Mouse (Mus musculus) heart, embryonic 11.5 days (tissue): ENCODE measurements around the gene Zbtb34. TPM values are rescaled to one million over a fixed set of nuclear protein-coding genes. Genes with fewer than 3 reads are reported as not detected.

Source experiments
- ATAC-seq: fragments of 200-750 bp; cut with Nextera tagmentation; replicated peaks from 2 replicates; pipeline ENCODE4 v1.8.0; 2017; ENCODE audit warnings: moderate library complexity; ENCODE audit not compliant: insufficient number of reproducible peaks, low FRiP score, low TSS enrichment
- H3K27ac ChIP-seq: fragments of 300-500 bp; sonication (generic); 2 replicates; pipeline ENCODE4 v1.5.1; 2014; ENCODE audit warnings: mild to moderate bottlenecking, low read depth, low read length
- H3K27me3 ChIP-seq: fragments of 300-500 bp; sonication (generic); 2 replicates; pipeline ENCODE4 v1.6.1; 2014; ENCODE audit warnings: mild to moderate bottlenecking, low read length, mixed read lengths; ENCODE audit not compliant: control insufficient read depth, insufficient read depth
- H3K36me3 ChIP-seq: fragments of 300-500 bp; sonication (generic); 2 replicates; pipeline ENCODE4 v1.6.1; 2014; ENCODE audit warnings: mild to moderate bottlenecking, low read length, moderate library complexity, mixed read lengths; ENCODE audit not compliant: control insufficient read depth, insufficient read depth
- H3K4me1 ChIP-seq: fragments of 300-500 bp; sonication (generic); 2 replicates; pipeline ENCODE4 v1.6.1; 2014; ENCODE audit warnings: low read length; ENCODE audit not compliant: control insufficient read depth, insufficient read depth
- H3K4me2 ChIP-seq: fragments of 300-500 bp; sonication (generic); 2 replicates; pipeline ENCODE4 v1.6.1; 2014; ENCODE audit warnings: mild to moderate bottlenecking, moderate library complexity
- H3K4me3 ChIP-seq: fragments of 300-500 bp; sonication (generic); 2 replicates; pipeline ENCODE4 v1.5.1; 2014; ENCODE audit warnings: low read depth, low read length
- H3K9ac ChIP-seq: fragments of 300-500 bp; sonication (generic); 2 replicates; pipeline ENCODE4 v1.6.1; 2014; ENCODE audit warnings: mild to moderate bottlenecking, low read depth, low read length, moderate library complexity
- H3K9me3 ChIP-seq: fragments of 300-500 bp; sonication (generic); replicated peaks from 2 replicates; pipeline ENCODE4 v1.6.1; 2016; ENCODE audit warnings: low read length; ENCODE audit not compliant: control insufficient read depth
- WGBS: fragments of 180-500 bp; shearing (Covaris S2); extraction: QIAGEN DNeasy Blood & Tissue Kit; methylation state at CpG from one replicate; pipeline ENCODE4 v1.1.7; 2014; ENCODE audit not compliant: insufficient replicate concordance; 5-methylcytosine and 5-hydroxymethylcytosine counted together
- polyA plus RNA-seq: library from polyadenylated mRNA; unstranded; fragments of >200 nt; fragmentation: Nextera tagmentation; extraction: Ambion mirVana; gene quantifications from 2 replicates; pipeline ENCODE4 v1.2.1, GENCODE M21; 2014

Zbtb34 gene
- polyA plus RNA-seq, 1 experiment from 2014 or later: 4.2 TPM

DNA sequence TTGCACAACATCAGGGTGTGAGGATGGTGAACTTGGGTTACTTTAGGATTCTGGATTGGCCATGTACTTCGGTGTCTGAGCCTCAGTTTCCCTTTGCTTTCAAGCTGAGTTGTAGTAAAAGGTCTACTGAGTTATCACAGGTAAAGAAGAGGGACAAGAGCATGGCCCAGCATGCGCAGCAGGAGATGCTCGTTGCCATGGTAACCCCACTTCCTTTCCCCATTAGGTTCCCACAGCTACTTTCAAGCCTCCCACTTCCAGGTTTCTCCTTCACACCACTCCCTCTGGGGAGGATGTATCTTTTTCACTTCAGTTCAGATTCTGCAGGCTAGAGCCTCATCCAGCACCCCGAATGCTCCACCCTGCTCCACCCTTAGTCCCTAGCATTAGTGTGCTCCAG is 9.8 kb upstream of the Zbtb34 start:
- no peak for ATAC-seq
- WGBS: 33% methylated on average over 4 of the region's 4 CpGs

DNA sequence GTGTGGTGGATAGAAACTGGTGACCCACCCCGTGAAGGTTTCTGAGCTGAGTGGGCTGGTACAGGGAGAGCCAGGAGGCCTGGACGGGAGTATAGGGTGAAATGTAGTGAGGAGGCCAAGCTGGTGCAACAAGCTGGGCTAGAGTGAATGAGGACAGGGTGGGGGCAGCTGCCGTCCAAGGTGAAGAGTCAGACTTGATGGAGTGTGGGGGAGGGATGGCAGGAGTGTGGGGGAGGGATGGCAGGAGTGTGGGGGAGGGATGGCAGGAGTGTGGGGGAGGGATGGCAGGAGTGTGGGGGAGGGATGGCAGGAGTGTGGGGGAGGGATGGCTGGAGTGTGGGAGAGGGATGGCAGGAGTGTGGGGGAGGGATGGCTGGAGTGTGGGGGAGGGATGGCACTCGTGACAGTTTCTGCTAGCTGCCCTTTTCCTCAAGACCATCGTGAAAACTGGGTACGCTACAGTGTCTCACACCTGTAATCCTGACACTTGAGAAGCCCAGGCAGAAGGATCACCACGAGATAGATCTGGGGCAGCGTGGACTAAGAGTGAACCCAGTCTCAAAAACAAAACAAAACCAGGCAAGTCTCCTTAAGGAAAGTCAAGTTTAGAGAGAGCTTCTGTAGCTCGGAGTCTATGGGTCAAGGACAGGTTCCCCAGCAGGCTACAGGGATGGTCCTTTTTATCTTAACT is 9.0 kb upstream of the Zbtb34 start:
- H3K4me2 ChIP-seq: no peak overlapping the region
- no peak overlapping the region; the same call in 1 of the 2 replicates for H3K9ac ChIP-seq
- no peaks in the 10 kb centered on the region for H3K36me3 ChIP-seq
- no peak for ATAC-seq
- WGBS: 17% methylated on average over 9 of the region's 9 CpGs
- H3K9me3 ChIP-seq: no peaks in the 10 kb centered on the region
- no peaks in the 10 kb centered on the region for H3K27me3 ChIP-seq
- peaks cover 20% of the 10 kb centered on the region for H3K4me1 ChIP-seq
- no peak overlapping the region for H3K27ac ChIP-seq
- no peak overlapping the region for H3K4me3 ChIP-seq

More for the DNA sequence above, 9.8 kb upstream of the Zbtb34 start:
- Histone ChIP-seq H3K9me3 (no peaks in the 10 kb centered on the region), H3K4me3 (no peak overlapping the region), H3K27me3 (no peaks in the 10 kb centered on the region), H3K27ac (no peak overlapping the region), H3K4me1 (peaks cover 18% of the 10 kb centered on the region), H3K4me2 (no peak overlapping the region), H3K9ac (no peak overlapping the region), H3K36me3 (no peaks in the 10 kb centered on the region)

DNA sequence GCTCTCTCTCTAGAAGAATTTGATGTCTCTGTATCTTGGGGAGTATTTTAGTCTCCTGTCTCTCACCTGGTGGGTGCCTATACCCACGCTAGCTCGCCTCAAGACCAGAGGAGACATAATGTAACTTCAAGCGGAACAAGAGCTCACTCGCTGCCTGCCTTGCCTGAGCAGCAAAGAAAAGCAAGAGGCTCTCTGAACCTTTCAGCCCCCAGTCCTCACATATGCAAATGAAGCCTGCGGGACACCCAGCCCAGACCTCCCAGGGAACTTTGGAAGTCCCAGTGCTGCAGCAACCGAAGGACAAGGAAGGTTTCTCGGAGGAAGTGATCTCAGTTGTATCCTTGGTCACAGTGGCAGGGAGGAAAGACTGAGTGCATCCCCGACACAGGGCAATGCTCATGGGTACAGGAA is 8.4 kb upstream of the Zbtb34 start:
- no peak overlapping the region for H3K4me3 ChIP-seq
- no peaks in the 10 kb centered on the region for H3K27me3 ChIP-seq
- no peaks in the 10 kb centered on the region for H3K9me3 ChIP-seq
- no peak overlapping the region; the same call in 1 of the 2 replicates for H3K9ac ChIP-seq
- no peak overlapping the region for H3K27ac ChIP-seq
- 27% methylated on average over 8 of the region's 8 CpGs for WGBS
- no peak overlapping the region for H3K4me2 ChIP-seq
- H3K36me3 ChIP-seq: no peaks in the 10 kb centered on the region
- peaks cover 20% of the 10 kb centered on the region for H3K4me1 ChIP-seq
- ATAC-seq: no peak

DNA sequence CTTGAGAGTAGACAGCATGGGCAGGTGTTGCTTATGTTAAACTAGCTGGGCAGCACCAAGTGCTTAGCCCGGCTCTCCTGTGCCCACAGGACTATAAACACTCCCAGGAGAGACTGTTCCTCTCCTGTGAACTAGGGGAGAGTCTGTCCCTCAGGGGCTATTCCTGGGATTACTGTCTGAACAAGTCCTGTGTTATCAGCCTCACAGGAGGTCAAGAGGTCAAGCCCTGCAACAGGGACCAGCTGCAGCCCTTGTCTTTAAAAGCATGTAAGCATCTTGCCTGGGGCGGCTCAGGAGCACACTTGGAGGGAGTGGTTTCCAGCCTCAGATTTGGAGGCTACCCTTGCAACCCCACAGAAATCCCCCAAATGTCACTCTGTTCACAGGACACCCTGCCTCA is 7.3 kb upstream of the Zbtb34 start:
- Histone ChIP-seq H3K9ac (no peak overlapping the region), H3K4me3 (no peak overlapping the region), H3K27ac (no peak overlapping the region), H3K4me1 (peaks cover 20% of the 10 kb centered on the region), H3K9me3 (no peaks in the 10 kb centered on the region), H3K27me3 (no peaks in the 10 kb centered on the region), H3K36me3 (no peaks in the 10 kb centered on the region), H3K4me2 (no peak overlapping the region)
- ATAC-seq: no peak
- WGBS: 29% methylated on average over 2 of the region's 2 CpGs

DNA sequence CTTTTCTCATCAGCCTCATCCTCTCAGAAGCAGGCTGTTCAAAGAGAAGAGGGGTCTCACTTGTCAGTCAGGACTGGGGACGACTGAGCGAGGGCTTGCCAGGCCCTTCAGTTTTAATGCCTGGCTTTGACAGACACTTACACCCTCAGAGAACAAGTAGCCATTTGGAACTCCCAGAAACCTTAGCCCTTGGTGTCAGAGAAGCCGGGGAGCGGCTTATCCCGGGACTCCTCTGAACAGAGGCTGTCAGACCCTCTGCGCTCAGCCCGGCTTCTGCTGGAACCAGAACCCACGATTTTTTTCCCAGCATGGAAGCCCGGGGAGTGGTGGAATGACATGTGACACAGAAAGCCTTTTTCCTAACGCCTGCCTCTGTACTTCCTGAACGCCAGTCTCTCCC is 6.1 kb upstream of the Zbtb34 start:
- H3K27ac ChIP-seq: no peak overlapping the region
- no peak overlapping the region for H3K4me3 ChIP-seq
- no peak for ATAC-seq
- H3K36me3 ChIP-seq: no peaks in the 10 kb centered on the region
- no peak overlapping the region for H3K4me2 ChIP-seq
- H3K9ac ChIP-seq: no peak overlapping the region; the same call in 1 of the 2 replicates
- H3K27me3 ChIP-seq: no peaks in the 10 kb centered on the region
- H3K4me1 ChIP-seq: peaks cover 20% of the 10 kb centered on the region
- H3K9me3 ChIP-seq: no peaks in the 10 kb centered on the region
- 48% methylated on average over 11 of the region's 11 CpGs for WGBS

DNA sequence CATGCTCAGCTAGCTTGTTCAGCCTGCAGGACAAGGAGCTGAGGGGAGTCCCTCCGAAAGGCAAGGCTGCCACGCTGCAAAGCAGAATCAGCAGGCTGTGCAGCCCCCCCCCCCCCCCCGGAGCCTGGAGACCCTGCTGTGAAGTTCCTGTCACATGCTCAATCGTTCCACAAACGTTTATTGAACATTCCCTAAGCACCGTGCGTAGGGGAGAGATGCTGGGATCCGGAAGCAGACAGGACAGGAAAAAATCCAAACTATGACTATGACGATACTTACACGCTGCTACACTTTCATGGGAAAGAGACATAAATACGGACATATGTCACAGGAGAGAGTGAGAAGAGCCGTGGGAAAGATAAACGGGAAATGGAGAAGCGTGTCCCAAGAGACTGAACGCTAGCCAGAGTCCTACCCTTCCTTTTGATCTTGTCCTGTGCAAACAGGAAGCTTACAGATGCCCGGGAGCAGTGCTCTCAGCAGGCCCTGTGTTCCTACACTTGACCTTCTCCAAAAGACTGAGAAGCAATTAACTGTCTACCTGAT is 5.0 kb upstream of the Zbtb34 start:
- Histone ChIP-seq H3K4me3 (0 out of 2 replicates have a peak overlapping the region, but pooled peaks have one; percentile 13), H3K4me1 (peaks cover 20% of the 10 kb centered on the region), H3K27me3 (no peaks in the 10 kb centered on the region), H3K4me2 (peak overlapping the region; percentile 53), H3K36me3 (no peaks in the 10 kb centered on the region), H3K9me3 (no peaks in the 10 kb centered on the region), H3K27ac (no peak overlapping the region), H3K9ac (no peak overlapping the region)
- ATAC-seq: no peak
- WGBS: 9% methylated on average over 16 of the region's 16 CpGs

DNA sequence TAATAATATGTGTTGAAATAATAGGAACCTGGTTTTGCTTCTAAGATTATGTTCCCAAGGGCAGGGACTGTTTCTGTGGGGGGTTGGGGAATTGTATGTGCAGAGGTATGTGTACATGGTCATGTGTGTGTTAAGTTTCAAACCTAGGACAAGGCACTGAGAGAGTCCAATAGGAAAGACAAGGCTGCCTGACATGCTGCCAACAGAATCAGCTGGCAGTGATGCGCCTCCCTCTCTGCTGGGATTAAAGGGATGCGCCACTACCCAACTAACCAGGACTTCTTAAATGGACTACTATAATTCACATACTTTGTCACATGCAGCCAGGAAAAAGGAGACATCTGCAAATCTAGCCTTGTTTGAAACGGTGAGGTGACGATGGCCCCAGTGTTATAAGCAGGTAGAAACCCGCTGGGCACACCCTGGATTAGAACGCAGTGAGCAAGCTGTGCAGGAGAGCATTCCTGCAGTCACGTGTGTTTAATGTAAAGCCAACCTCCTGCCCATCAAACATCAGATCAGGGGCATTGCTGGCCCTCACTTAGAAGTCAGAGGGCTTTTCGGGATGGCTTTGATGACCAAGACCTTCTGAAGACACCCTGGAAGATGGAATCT is 4.0 kb upstream of the Zbtb34 start:
- H3K9me3 ChIP-seq: no peaks in the 10 kb centered on the region
- no peak overlapping the region for H3K9ac ChIP-seq
- H3K27me3 ChIP-seq: no peaks in the 10 kb centered on the region
- 55% methylated on average over 8 of the region's 8 CpGs for WGBS
- H3K27ac ChIP-seq: no peak overlapping the region
- ATAC-seq: no peak
- H3K4me1 ChIP-seq: peaks cover 24% of the 10 kb centered on the region
- H3K4me2 ChIP-seq: no peak overlapping the region
- no peaks in the 10 kb centered on the region for H3K36me3 ChIP-seq
- H3K4me3 ChIP-seq: no peak overlapping the region

DNA sequence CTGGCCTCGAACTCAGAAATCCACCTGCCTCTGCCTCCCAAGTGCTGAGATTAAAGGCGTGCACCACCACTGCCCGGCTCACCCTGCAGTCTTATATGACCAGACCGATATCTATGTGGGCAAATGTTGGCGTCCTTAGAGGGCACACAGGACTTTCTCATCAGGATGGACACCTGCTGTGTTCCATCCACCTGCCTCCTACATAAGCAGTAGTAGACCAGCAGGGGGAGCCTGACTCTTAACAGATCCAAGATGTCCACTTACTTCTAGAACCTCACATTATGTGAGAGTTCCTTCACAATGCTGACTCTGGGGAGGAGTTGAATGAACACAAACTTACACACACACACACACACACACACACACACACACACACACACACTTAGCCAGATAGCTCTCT is 1.8 kb upstream of the Zbtb34 start:
- 48% methylated on average over 5 of the region's 5 CpGs for WGBS
- Histone ChIP-seq H3K36me3 (no peaks in the 10 kb centered on the region), H3K4me3 (no peak overlapping the region), H3K4me2 (no peak overlapping the region), H3K9me3 (no peaks in the 10 kb centered on the region), H3K9ac (no peak overlapping the region), H3K27ac (no peak overlapping the region), H3K4me1 (peaks cover 18% of the 10 kb centered on the region), H3K27me3 (no peaks in the 10 kb centered on the region)
- no peak for ATAC-seq
